Mouse (Mus musculus) gastrocnemius, postnatal 36 days (tissue): ENCODE measurements at regions not wholly inside any gene's neighbourhood (a gene's known extent, or its start where the extent isn't known, plus 50 kb on each side); places are given as distances from the start of the nearest gene placed in this dataset.
"Not testable (repeated sequence)": the region's sequence is repeated elsewhere in the genome, so short reads cannot be mapped to it uniquely, and the experiment has no call there.

ENCODE experiments used
- DNase-seq, 2 experiments: peaks; one replicate each; pipeline ENCODE4 v3.0.0; 2022
- intact Hi-C: fragments of 180-260 bp; cut with DNase I; formaldehyde crosslinking; loops from one replicate; pipeline ENCODE4 v1.15.1; 2025

DNA sequence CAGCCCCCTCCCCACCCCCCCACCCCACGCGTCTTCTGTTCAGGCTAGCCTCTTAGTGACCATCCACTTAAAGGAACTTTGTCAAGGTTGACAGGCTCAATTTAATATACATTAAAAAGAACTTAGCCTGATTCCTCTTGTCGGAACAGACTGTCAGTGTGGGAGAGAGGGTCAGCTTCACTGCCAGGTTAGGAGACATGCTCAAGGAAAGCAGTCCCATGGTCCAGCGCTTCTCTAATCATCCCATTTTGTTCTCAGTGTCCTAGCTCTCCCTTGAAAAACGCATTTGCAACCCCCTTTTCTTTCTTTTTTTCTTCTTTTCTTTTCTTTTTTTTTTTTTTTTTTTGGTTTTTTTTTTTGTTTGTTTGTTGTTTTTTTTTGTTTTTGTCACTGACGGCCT lies 131.4 kb upstream of the Tenm4 start:
- no peak for DNase-seq
- intact Hi-C loops, result no loop called here

GRCm38 (mm10) chr7:96041806-96042205 lies 129.2 kb upstream of the Tenm4 start:
- DNase-seq, result no peak
- intact Hi-C loops, result no loop called here

DNA sequence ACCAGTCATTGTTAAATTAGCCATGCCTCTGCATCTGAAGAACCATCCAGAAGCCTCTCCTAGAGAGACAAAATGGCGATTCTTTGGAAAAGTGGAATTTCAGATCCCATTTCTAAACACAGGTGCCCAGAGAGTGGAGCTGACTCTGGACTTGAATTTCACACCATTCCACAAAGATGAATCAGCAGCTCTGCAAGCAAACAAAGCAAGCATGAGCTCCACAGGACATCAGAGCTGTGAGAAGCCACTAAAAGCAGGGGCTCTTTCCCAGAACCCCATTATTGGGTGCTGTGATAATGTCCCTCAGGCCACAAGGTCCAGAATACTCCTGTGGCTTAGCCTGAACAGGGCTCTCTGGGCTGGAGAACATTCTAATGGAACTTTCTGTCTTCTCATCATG lies 119.4 kb upstream of the Tenm4 start:
- intact Hi-C loops, result no loop called here
- DNase-seq, result no peak

DNA sequence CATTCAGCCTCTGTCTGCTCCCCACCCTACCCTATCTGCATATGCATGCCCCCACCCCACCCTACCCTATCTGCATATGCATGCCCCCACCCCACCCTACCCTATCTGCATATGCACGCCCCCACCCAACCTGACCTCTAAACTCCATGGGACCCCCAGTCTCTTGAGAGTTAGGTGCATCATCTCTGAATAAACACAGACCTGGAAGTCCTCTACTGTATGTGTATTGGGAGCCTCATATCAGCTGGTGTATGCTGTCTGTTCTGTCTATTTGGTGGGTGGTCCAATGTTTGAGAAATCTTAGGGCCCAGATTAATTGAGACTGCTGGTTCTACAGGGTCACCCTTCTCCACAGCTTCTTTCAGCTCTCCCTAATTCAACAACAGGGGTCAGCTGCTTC lies 109.4 kb upstream of the Tenm4 start:
- DNase-seq, intact Hi-C loops: not testable (repeated sequence)

- intact Hi-C loops, result no loop called here
- DNase-seq, result no peak
These were observed 92.5 kb upstream of the Tenm4 start for GRCm38 (mm10) chr7:96078511-96078910.

GRCm38 (mm10) chr7:96081676-96082075 lies 89.4 kb upstream of the Tenm4 start:
- intact Hi-C loops, result no loop called here
- no peak for DNase-seq

DNA sequence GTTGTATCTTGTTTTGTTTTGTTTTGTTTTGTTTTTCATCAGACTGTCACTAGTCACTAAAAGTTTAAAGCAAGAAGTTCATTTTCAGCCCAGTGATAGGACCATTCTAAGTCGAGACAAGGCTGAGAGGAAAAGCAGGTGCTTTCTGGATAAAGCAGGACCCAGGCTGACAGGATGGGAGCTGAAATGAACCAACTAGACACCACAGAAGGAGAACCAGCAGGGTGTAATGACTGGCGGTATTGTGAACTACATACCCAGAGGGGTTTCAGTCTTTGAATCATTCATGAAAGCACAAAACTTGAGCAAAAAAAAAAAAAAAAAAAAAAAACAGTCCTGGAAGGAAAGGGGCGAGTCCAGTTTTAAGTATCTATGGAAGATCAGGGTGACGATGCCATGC lies 75.9 kb upstream of the Tenm4 start:
- no peak for DNase-seq
- intact Hi-C loops, result no loop called here

- no peak for DNase-seq
- intact Hi-C loops, result no loop called here
These were observed 75.3 kb upstream of the Tenm4 start for GRCm38 (mm10) chr7:96095752-96096151.

GRCm38 (mm10) chr7:96098686-96099376 lies 72.2 kb upstream of the Tenm4 start:
- no peak for DNase-seq
- intact Hi-C loops, result no loop called here

DNA sequence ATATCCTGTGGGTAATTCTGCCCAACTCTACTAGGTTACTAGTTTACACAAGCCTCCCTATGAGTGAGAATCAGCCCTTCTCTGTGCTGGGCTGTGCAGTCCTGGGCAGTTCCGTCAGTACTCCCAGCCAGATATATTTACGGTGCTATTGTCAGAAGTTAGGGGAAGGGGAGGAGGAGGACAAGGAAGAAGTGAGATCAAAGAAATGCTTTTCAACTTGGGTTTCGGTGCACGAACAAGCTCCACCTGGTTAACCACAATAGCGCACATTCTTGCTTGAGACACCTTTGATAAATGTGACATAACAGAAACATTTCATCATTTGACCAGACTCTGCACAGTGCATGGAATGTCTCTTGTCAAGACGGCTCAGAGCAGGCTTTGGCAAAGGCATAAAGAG lies 68.3 kb upstream of the Tenm4 start:
- intact Hi-C loops, result no loop called here
- no peak for DNase-seq

DNA sequence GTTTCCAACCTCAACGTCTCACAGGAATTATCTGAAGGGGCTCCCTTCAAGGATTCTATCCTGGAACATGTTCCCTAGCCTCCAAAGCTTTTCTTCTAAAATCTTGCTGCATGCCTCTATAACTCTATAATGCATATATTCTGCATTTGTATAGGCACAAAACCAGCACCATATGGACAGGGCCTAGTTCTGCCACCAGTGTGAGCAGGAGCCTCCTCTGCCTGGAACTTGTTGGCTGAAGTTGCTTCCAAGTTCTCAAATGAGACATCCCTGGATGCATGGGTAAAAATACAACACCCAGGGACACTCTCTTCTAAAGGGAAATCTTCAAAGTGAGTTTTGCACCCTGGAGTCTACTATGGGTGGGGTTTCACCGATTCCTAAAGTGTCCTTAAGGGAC lies 62.3 kb upstream of the Tenm4 start:
- DNase-seq, result no peak
- intact Hi-C loops, result no loop called here

DNA sequence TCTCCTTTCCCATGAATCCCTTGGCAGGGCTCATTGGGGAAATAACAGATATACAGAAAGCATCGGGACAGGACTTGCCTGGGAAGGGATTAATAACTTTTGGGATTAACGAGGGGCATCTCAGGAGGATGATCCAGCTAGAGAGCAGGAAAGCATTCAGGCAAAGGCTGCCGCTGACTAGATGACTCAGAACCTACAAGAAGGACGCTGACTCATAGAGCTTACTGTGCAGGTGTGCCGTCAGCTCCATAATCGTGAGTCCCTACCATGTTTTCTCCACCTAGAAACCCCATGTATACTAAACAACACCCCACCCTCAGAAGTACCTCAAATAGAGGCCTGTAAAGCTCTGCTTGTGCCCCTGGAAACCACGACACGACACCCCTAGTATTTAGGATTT lies 50.9 kb upstream of the Tenm4 start:
- intact Hi-C loops, result no loop called here
- DNase-seq, result no peak
